Mouse (Mus musculus) lung, postnatal 0 days (tissue): Measurements from ENCODE around the gene Tnik. TPM values are rescaled to one million over a fixed set of nuclear protein-coding genes. Genes with fewer than 3 reads are reported as not detected.

Experiments used
- ATAC-seq: fragments of 200-750 bp; cut with Nextera tagmentation; 2 replicates; pipeline ENCODE4 v1.8.0; 2017; ENCODE audit warnings: moderate library complexity
- DNase-seq: peaks from one replicate; pipeline ENCODE4 v3.0.0-alpha.2; 2016; ENCODE audit warnings: low spot score
- H3K27ac ChIP-seq: fragments of 300-500 bp; sonication (generic); 2 replicates; pipeline ENCODE4 v1.5.1; 2014; ENCODE audit warnings: antibody characterized with exemption, mild to moderate bottlenecking, low read length, mixed read lengths
- H3K27me3 ChIP-seq: fragments of 300-500 bp; sonication (generic); replicated peaks from 2 replicates; pipeline ENCODE4 v1.6.1; 2014; ENCODE audit warnings: low read length, mixed read lengths; ENCODE audit not compliant: insufficient read depth
- H3K36me3 ChIP-seq: fragments of 300-500 bp; sonication (generic); 2 replicates; pipeline ENCODE4 v1.6.1; 2014; ENCODE audit warnings: low read length, mixed read lengths; ENCODE audit not compliant: insufficient read depth
- H3K4me1 ChIP-seq: fragments of 300-500 bp; sonication (generic); 2 replicates; pipeline ENCODE4 v1.6.1; 2014; ENCODE audit warnings: antibody characterized with exemption, low read depth, low read length, mixed read lengths; ENCODE audit not compliant: insufficient read depth
- H3K4me2 ChIP-seq: fragments of 300-500 bp; sonication (generic); replicated peaks from 2 replicates; pipeline ENCODE4 v1.6.1; 2014; ENCODE audit warnings: low read depth, mild to moderate bottlenecking, low read length, moderate library complexity, mixed read lengths
- H3K4me3 ChIP-seq: fragments of 300-500 bp; sonication (generic); 2 replicates; pipeline ENCODE4 v1.5.1; 2014; ENCODE audit warnings: low read depth, low read length
- H3K9ac ChIP-seq: fragments of 300-500 bp; sonication (generic); replicated peaks from 2 replicates; pipeline ENCODE4 v1.6.1; 2014; ENCODE audit warnings: low read depth, mild to moderate bottlenecking
- H3K9me3 ChIP-seq: fragments of 300-500 bp; sonication (generic); 2 replicates; pipeline ENCODE4 v1.6.1; 2016; ENCODE audit warnings: low read length, mixed read lengths
- CTCF ChIP-seq: IDR thresholded peaks from 2 replicates; pipeline ENCODE4 v1.5.1; 2016; ENCODE audit warnings: antibody characterized with exemption, mild to moderate bottlenecking
- EP300 ChIP-seq: IDR thresholded peaks from 2 replicates; pipeline ENCODE4 v1.6.1; 2016; ENCODE audit warnings: antibody characterized with exemption, mild to moderate bottlenecking, control low read depth
- WGBS: fragments of 180-500 bp; shearing (Covaris S2); extraction: QIAGEN DNeasy Blood & Tissue Kit; methylation state at CpG from one replicate; pipeline ENCODE4 v1.1.7; 2014; 5-methylcytosine and 5-hydroxymethylcytosine counted together
- polyA plus RNA-seq: library from polyadenylated mRNA; unstranded; fragments of >200 nt; fragmentation: Nextera tagmentation; extraction: Ambion mirVana; gene quantifications from 2 replicates; pipeline ENCODE4 v1.2.1, GENCODE M21; 2015

Gene Tnik
- polyA plus RNA-seq, 1 experiment from 2014 or later = 6.1 TPM

GRCm38 (mm10) chr3:28593922-28594321 is 330.9 kb downstream of the Tnik start:
- H3K27ac ChIP-seq = no peak overlapping the region
- TF ChIP-seq EP300 (no peak), CTCF (no peak)
- H3K4me2 ChIP-seq = no peak overlapping the region
- DNase-seq (no peak), ATAC-seq (no peak)
- 97% methylated on average over 16 of the region's 16 CpGs for WGBS
- no peaks in the 10 kb centered on the region for H3K9me3 ChIP-seq
- H3K4me1 ChIP-seq = no peaks in the 10 kb centered on the region; the same call in 1 of the 2 replicates
- no peak overlapping the region for H3K4me3 ChIP-seq
- 0 out of 2 replicates have a peak, but pooled peaks cover 8% of the 10 kb centered on the region for H3K36me3 ChIP-seq
- no peak overlapping the region for H3K9ac ChIP-seq
- H3K27me3 ChIP-seq = no peaks in the 10 kb centered on the region

GRCm38 (mm10) chr3:28599476-28599875 is 336.5 kb downstream of the Tnik start:
- DNase-seq = no peak
- Histone ChIP-seq H3K9ac (no peak overlapping the region), H3K9me3 (no peaks in the 10 kb centered on the region), H3K27me3 (no peaks in the 10 kb centered on the region), H3K4me3 (no peak overlapping the region), H3K4me1 (no peaks in the 10 kb centered on the region), H3K27ac (no peak overlapping the region), H3K36me3 (0 out of 2 replicates have a peak, but pooled peaks cover 8% of the 10 kb centered on the region), H3K4me2 (no peak overlapping the region)
- no peak for ATAC-seq
- WGBS = 91% methylated on average over 2 of the region's 2 CpGs
- no peak for TF ChIP-seq CTCF
- no peak for TF ChIP-seq EP300

- Histone ChIP-seq H3K4me3 (no peak overlapping the region), H3K27ac (no peak overlapping the region), H3K4me2 (no peak overlapping the region), H3K36me3 (no peaks in the 10 kb centered on the region), H3K9me3 (no peaks in the 10 kb centered on the region), H3K4me1 (no peaks in the 10 kb centered on the region), H3K27me3 (no peaks in the 10 kb centered on the region), H3K9ac (no peak overlapping the region)
- ATAC-seq (no peak), DNase-seq (no peak)
- TF ChIP-seq CTCF = no peak
- no peak for TF ChIP-seq EP300
- WGBS = 50% methylated on average over 1 of the region's 1 CpGs
Measured at GRCm38 (mm10) chr3:28606741-28607140, 343.7 kb downstream of the Tnik start.

- H3K36me3 ChIP-seq = no peaks in the 10 kb centered on the region
- ATAC-seq (no peak), DNase-seq (no peak)
- no peak overlapping the region for H3K27ac ChIP-seq
- TF ChIP-seq CTCF (no peak), EP300 (no peak)
- WGBS = 83% methylated on average over 5 of the region's 5 CpGs
- H3K27me3 ChIP-seq = no peaks in the 10 kb centered on the region
- no peaks in the 10 kb centered on the region for H3K4me1 ChIP-seq
- H3K4me2 ChIP-seq = no peak overlapping the region
- H3K9ac ChIP-seq = no peak overlapping the region
- H3K9me3 ChIP-seq = no peaks in the 10 kb centered on the region
- no peak overlapping the region for H3K4me3 ChIP-seq
Measured at GRCm38 (mm10) chr3:28612330-28612729, 349.3 kb downstream of the Tnik start.

GRCm38 (mm10) chr3:28616386-28616785 is 353.4 kb downstream of the Tnik start:
- no peaks in the 10 kb centered on the region for H3K36me3 ChIP-seq
- H3K4me3 ChIP-seq = no peak overlapping the region
- no peaks in the 10 kb centered on the region for H3K9me3 ChIP-seq
- no peaks in the 10 kb centered on the region for H3K27me3 ChIP-seq
- WGBS = 40% methylated on average over 1 of the region's 1 CpGs
- no peak overlapping the region for H3K9ac ChIP-seq
- no peak overlapping the region for H3K27ac ChIP-seq
- peak; percentile 60 for DNase-seq
- H3K4me2 ChIP-seq = no peak overlapping the region
- no peak for ATAC-seq
- TF ChIP-seq CTCF = no peak
- TF ChIP-seq EP300 = no peak
- H3K4me1 ChIP-seq = no peaks in the 10 kb centered on the region

GRCm38 (mm10) chr3:28617008-28617627 is 354.1 kb downstream of the Tnik start:
- no peaks in the 10 kb centered on the region for H3K9me3 ChIP-seq
- no peak overlapping the region for H3K9ac ChIP-seq
- H3K4me3 ChIP-seq = no peak overlapping the region
- H3K27me3 ChIP-seq = no peaks in the 10 kb centered on the region
- WGBS = 90% methylated on average over 5 of the region's 5 CpGs
- no peaks in the 10 kb centered on the region for H3K36me3 ChIP-seq
- DNase-seq = no peak
- H3K27ac ChIP-seq = no peak overlapping the region
- ATAC-seq = no peak
- TF ChIP-seq EP300 (no peak), CTCF (no peak)
- no peak overlapping the region for H3K4me2 ChIP-seq
- H3K4me1 ChIP-seq = no peaks in the 10 kb centered on the region
